Comparison of ENCODE assay signal across 15 mouse cellular contexts in genomic region chr11:112470336-112470735, GRCm38 (mm10).
DNase-seq lines count a peak whose midpoint lies in the region; ATAC-seq lines count a peak whose summit lies in the region.
"Had no signal": no experiment of that assay in that cellular context is flagged by ENCODE, and none has a peak within 500 bp of the region (broad histone marks: within the 10 kb centered on the region; RNA-seq: fewer than 3 reads in every experiment).

No protein-coding gene starts in this region.

- no peaks in the 10 kb centered on the region for H3K4me1 ChIP-seq in heart, embryonic 12.5 days (replicated peaks)
- H3K4me1 ChIP-seq: embryonic facial prominence, embryonic 12.5 days; heart, embryonic 15.5 days had no signal

- H3K27me3 ChIP-seq in heart, embryonic 12.5 days (replicated peaks) = no peaks in the 10 kb centered on the region
- H3K27me3 ChIP-seq: embryonic facial prominence, embryonic 12.5 days; heart, embryonic 15.5 days had no signal

- H3K27ac ChIP-seq in heart, embryonic 12.5 days (ENCODE audit: poor library complexity, severe bottlenecking) = no peak overlapping the region
- H3K27ac ChIP-seq: embryonic facial prominence, embryonic 12.5 days; heart, embryonic 15.5 days had no signal

- intact Hi-C loops in left cerebral cortex, postnatal 14 days (cut with DNase I) = loop anchor here (10.0 kb wide), 1 partner anchor 134 kb away; no protein-coding TSS in a partner anchor

- ATAC-seq in heart, embryonic 12.5 days (ENCODE audit: insufficient number of reproducible peaks, low FRiP score) = no peak
- ATAC-seq: activated CD4-positive, CD25-positive, alpha-beta regulatory T cell, adult 4 months had no signal

- no peaks in the 10 kb centered on the region for H3K9me3 ChIP-seq in heart, embryonic 12.5 days (replicated peaks)
- H3K9me3 ChIP-seq: embryonic facial prominence, embryonic 12.5 days; heart, embryonic 15.5 days had no signal

- H3K4me3 ChIP-seq in heart, embryonic 12.5 days = no peak overlapping the region
- H3K4me3 ChIP-seq: embryonic facial prominence, embryonic 12.5 days; heart, embryonic 15.5 days had no signal

- WGBS in heart, embryonic 12.5 days = 59% methylated on average over 3 of the region's 3 CpGs

- H3K4me2 ChIP-seq in heart, embryonic 12.5 days = no peak overlapping the region
- H3K4me2 ChIP-seq: embryonic facial prominence, embryonic 12.5 days; heart, embryonic 15.5 days; liver, embryonic 11.5 days had no signal

- H3K36me3 ChIP-seq in heart, embryonic 12.5 days = no peaks in the 10 kb centered on the region
- H3K36me3 ChIP-seq: embryonic facial prominence, embryonic 12.5 days; heart, embryonic 15.5 days had no signal

- H3K9ac ChIP-seq in heart, embryonic 12.5 days = no peak overlapping the region
- H3K9ac ChIP-seq: embryonic facial prominence, embryonic 12.5 days; heart, embryonic 15.5 days had no signal

- peak; percentile 65 for DNase-seq in 3134 (ENCODE audit: extremely low read depth, insufficient read length, low spot score)
- peak; percentile 87 for DNase-seq in NIH3T3 (ENCODE audit: low read depth)
- peak; percentile 62 to 64 for DNase-seq in layer of hippocampus, adult 18-20 months (ENCODE audit: low spot score in 2 of 2)
- DNase-seq in left cerebral cortex, postnatal 14 days (ENCODE audit: low spot score in 2 of 2) = peak; percentile 64 to 86
- DNase-seq in ovary, postnatal 14 days (ENCODE audit: low spot score) = no peak
- DNase-seq in urinary bladder, adult 18-20 months (ENCODE audit: low spot score in 2 of 2) = no peak
- no peak for DNase-seq in cerebellum, postnatal 36 days
- DNase-seq: gastrocnemius, postnatal 10 days; kidney, postnatal 10 days; thymus, postnatal 25 days had no signal

Comparison
In these comparisons a context has a peak if more than half of its experiments do, and no peak if none do; other contexts are left out.
1. DNase-seq: peak in 3134 (single experiment), NIH3T3 (single experiment), layer of hippocampus, adult 18-20 months (2 of 2) and left cerebral cortex, postnatal 14 days (2 of 2); none in ovary, postnatal 14 days (single experiment), urinary bladder, adult 18-20 months (0 of 2) and cerebellum, postnatal 36 days (0 of 2).